Mouse (Mus musculus) lung, adult 2 months (tissue): ENCODE data around the gene Prdm1. TPM values are rescaled to one million over a fixed set of nuclear protein-coding genes. Genes with fewer than 3 reads are reported as not detected.

Experiments
- DNase-seq: peaks from one replicate; pipeline ENCODE4 v3.0.0; 2022
- H3K4me1 ChIP-seq: fragments of 200-500 bp; 2 replicates; pipeline ENCODE4 v1.6.1; 2011; ENCODE audit warnings: low read length; ENCODE audit not compliant: control insufficient read depth, insufficient read depth
- H3K4me3 ChIP-seq: fragments of 200-500 bp; replicated peaks from 2 replicates; pipeline ENCODE3; 2011; ENCODE audit warnings: low read depth, mild to moderate bottlenecking, control low read depth, low read length; ENCODE audit errors: extremely low read depth
- CTCF ChIP-seq: fragments of 200-500 bp; IDR thresholded peaks from 2 replicates; pipeline ENCODE4 v1.5.1; 2011; ENCODE audit warnings: mild to moderate bottlenecking, low read length, control low read depth; ENCODE audit not compliant: insufficient read depth
- POLR2A ChIP-seq: fragments of 200-500 bp; IDR thresholded peaks from 2 replicates; pipeline ENCODE4 v1.6.1; 2011; ENCODE audit warnings: low read depth, mild to moderate bottlenecking, control low read depth, low read length, borderline replicate concordance; ENCODE audit errors: extremely low read depth
- WGBS: fragments of 180-500 bp; shearing (Covaris S2); methylation state at CpG from one replicate; pipeline ENCODE4 v1.1.7; 2018; 5-methylcytosine and 5-hydroxymethylcytosine counted together
- polyA plus RNA-seq: library from polyadenylated mRNA; depleted of rRNA; stranded (reverse); fragments of >200 nt; gene quantifications from 2 replicates; pipeline ENCODE4 v1.2.3, GENCODE M21; 2012

Gene Prdm1
- polyA plus RNA-seq, 1 experiment, result 7.9 TPM

DNA sequence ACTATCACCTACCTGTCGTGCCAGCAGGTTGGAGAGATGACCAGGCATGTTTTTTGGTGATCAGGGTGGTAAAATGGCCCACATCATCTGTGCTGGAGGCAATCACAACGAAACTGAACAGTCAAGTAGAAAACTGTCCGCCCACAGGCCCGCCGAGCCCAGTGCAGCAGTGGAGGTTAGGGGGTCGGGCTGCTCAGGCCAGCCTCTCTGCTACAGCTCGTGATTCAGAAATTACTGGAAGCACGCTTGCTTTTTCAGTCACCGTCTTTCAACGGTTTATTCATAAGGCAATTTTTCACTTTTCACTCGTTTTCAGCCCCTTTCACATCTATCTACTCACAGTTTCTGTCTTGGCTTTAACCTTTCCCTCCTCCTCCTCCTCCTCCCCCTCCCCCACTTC lies 96.1 kb downstream of the Prdm1 start:
- H3K4me1 ChIP-seq, result 0 out of 2 replicates have a peak, but pooled peaks cover 2% of the 10 kb centered on the region
- 73% methylated on average over 11 of the region's 11 CpGs for WGBS
- no peak for DNase-seq
- no peak for TF ChIP-seq CTCF
- TF ChIP-seq POLR2A, result no peak
- H3K4me3 ChIP-seq, result no peak overlapping the region

DNA sequence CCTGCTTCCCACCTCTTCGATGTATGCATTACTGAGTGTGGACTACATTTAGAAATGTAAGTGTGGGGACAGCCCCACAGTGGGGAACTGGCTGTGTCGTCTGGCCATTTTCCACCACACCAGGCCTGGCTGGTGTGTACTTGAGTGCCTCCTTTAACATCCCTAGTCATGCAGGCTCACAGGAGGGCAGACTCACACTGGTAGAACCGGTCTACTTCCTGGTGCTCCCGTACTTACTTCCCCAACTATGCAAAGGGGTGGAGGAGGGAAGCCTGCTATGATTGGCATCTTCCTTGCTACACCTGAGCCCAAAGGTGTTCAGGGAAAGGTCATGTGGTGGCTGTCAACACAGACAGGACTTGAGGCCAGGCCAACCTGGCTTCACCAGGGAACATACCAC lies 96.6 kb downstream of the Prdm1 start:
- Histone ChIP-seq H3K4me3 (no peak overlapping the region), H3K4me1 (0 out of 2 replicates have a peak, but pooled peaks cover 2% of the 10 kb centered on the region)
- 71% methylated on average over 4 of the region's 4 CpGs for WGBS
- no peak for DNase-seq
- TF ChIP-seq POLR2A (no peak), CTCF (no peak)

- no peak for TF ChIP-seq CTCF
- TF ChIP-seq POLR2A, result no peak
- no peak for DNase-seq
- H3K4me3 ChIP-seq, result no peak overlapping the region
- H3K4me1 ChIP-seq, result 0 out of 2 replicates have a peak, but pooled peaks cover 2% of the 10 kb centered on the region
- 85% methylated on average over 14 of the region's 14 CpGs for WGBS
These were observed 99.0 kb downstream of the Prdm1 start for GRCm38 (mm10) chr10:44429177-44429888.

- peak; percentile 56 for DNase-seq
- H3K4me1 ChIP-seq, result 0 out of 2 replicates have a peak, but pooled peaks cover 2% of the 10 kb centered on the region
- no peak overlapping the region for H3K4me3 ChIP-seq
- 50% methylated on average over 12 of the region's 12 CpGs for WGBS
- TF ChIP-seq CTCF (no peak), POLR2A (no peak)
These were observed 100.4 kb downstream of the Prdm1 start for GRCm38 (mm10) chr10:44427891-44428361.

- DNase-seq, result no peak
- H3K4me3 ChIP-seq, result no peak overlapping the region
- no peak for TF ChIP-seq POLR2A
- TF ChIP-seq CTCF, result no peak
- H3K4me1 ChIP-seq, result 0 out of 2 replicates have a peak, but pooled peaks cover 2% of the 10 kb centered on the region
- 78% methylated on average over 11 of the region's 11 CpGs for WGBS
These were observed 100.9 kb downstream of the Prdm1 start for GRCm38 (mm10) chr10:44427426-44427825.

- WGBS, result 50% methylated on average over 6 of the region's 6 CpGs
- no peak for DNase-seq
- H3K4me3 ChIP-seq, result no peak overlapping the region
- peaks cover 4% of the 10 kb centered on the region; the same call in 1 of the 2 replicates for H3K4me1 ChIP-seq
- no peak for TF ChIP-seq POLR2A
- no peak for TF ChIP-seq CTCF
These were observed 103.3 kb downstream of the Prdm1 start for GRCm38 (mm10) chr10:44425013-44425412.

DNA sequence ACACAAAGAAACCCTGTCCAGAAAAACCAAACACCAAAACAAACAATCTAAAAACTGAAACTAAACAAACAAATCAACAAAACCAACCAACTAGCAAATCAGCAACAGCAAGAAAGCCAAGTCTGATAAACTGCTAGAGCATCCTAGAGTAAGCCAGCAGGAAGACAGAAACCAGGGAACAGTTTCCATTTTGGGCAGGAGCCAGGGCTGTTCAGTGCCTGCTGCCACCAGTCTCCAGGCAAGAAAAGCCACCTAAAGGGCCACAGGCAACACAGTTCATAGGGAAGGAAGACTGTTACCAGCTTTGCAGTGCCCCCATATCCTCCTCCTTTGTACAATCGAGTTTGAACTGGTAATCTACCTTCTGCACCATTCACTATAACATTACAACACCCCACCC lies 106.4 kb downstream of the Prdm1 start:
- WGBS, result 31% methylated on average over 1 of the region's 1 CpGs
- DNase-seq, result no peak
- peaks cover 2% of the 10 kb centered on the region; the same call in 1 of the 2 replicates for H3K4me1 ChIP-seq
- no peak overlapping the region for H3K4me3 ChIP-seq
- TF ChIP-seq CTCF (no peak), POLR2A (no peak)

DNA sequence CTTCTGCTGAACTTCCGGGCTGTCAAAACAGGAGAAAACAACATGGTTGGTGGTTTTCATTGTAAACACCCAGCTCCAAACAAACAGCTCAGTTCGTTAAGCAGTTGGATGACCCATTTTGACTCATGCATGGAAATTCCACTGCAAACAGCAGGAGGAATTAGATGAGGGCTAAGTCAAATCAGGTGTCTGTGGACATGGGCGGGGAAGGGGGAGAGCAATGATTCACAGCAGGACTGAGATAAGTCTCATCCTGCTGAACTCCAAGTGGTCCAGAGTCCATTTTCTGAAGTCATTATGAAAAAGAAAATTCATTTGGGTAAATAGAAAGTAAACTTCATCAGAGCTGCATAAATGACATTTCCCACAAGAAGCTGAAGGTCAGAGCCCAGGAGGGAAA lies 108.1 kb downstream of the Prdm1 start:
- WGBS, result 82% methylated on average over 3 of the region's 3 CpGs
- Histone ChIP-seq H3K4me1 (peaks cover 2% of the 10 kb centered on the region; the same call in 1 of the 2 replicates), H3K4me3 (no peak overlapping the region)
- no peak for DNase-seq
- TF ChIP-seq CTCF (no peak), POLR2A (no peak)

- Histone ChIP-seq H3K4me3 (no peak overlapping the region), H3K4me1 (peaks cover 2% of the 10 kb centered on the region; the same call in 1 of the 2 replicates)
- WGBS, result 66% methylated on average over 2 of the region's 2 CpGs
- TF ChIP-seq POLR2A (no peak), CTCF (no peak)
- DNase-seq, result no peak
These were observed 109.4 kb downstream of the Prdm1 start for GRCm38 (mm10) chr10:44418901-44419300.

DNA sequence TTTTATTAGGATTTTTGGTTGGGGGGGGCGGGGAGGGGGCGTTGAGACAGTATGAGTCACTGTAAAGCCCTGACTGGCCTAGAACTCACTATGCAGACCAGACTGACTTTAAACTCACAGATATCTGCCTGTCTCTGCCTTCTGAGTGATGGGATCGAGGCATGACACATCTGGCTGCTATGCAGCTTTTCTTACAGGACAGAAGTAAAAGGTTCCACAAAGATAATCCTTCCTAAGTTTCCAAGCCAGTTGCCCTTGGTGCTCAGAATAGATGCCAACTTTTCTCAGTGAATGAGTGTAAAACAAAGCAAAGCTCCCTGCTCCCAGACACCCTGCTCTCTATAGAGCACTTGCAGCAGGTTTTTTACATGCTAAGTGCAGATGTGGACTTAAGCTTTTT lies 112.7 kb downstream of the Prdm1 start:
- H3K4me1 ChIP-seq, result no peaks in the 10 kb centered on the region
- H3K4me3 ChIP-seq, result no peak overlapping the region
- no peak for TF ChIP-seq POLR2A
- TF ChIP-seq CTCF, result no peak
- DNase-seq, result no peak
- 68% methylated on average over 3 of the region's 3 CpGs for WGBS
